Mouse (Mus musculus): Measurements from ENCODE around the gene Slc22a14.

DNA sequence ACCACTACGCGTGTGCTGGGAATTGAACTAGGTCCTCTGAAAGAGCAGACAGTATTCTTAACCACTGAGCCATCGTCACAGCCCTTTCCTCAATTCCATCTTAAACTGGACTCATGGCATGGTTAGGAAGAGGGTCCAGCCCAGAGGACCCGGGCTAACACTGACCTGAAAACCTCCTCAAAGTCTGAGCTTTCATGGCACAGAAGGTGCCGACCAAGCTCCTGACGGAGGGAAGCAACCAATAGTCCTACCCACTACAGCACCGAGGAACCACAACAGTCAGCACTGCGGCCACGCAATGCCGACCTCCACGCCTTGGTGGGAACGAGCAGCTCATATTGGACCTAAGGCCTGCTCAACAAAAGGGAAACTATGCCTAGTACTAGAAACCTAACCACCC, 109.2 kb downstream of the Slc22a14 start:
- TF ChIP-seq POLR2A (IDR thresholded peaks at IDR 0.05; ENCODE audit: borderline replicate concordance, extremely low read depth, insufficient read depth, insufficient read length, poor library complexity, severe bottlenecking) (no peak), CTCF (IDR thresholded peaks at IDR 0.05; ENCODE audit: borderline replicate concordance, extremely low read depth, insufficient read depth, insufficient read length) (no peak)

All from brain, embryonic 14.5 days (tissue).